8 mouse cellular contexts compared by ENCODE assay signal in the genomic region with DNA sequence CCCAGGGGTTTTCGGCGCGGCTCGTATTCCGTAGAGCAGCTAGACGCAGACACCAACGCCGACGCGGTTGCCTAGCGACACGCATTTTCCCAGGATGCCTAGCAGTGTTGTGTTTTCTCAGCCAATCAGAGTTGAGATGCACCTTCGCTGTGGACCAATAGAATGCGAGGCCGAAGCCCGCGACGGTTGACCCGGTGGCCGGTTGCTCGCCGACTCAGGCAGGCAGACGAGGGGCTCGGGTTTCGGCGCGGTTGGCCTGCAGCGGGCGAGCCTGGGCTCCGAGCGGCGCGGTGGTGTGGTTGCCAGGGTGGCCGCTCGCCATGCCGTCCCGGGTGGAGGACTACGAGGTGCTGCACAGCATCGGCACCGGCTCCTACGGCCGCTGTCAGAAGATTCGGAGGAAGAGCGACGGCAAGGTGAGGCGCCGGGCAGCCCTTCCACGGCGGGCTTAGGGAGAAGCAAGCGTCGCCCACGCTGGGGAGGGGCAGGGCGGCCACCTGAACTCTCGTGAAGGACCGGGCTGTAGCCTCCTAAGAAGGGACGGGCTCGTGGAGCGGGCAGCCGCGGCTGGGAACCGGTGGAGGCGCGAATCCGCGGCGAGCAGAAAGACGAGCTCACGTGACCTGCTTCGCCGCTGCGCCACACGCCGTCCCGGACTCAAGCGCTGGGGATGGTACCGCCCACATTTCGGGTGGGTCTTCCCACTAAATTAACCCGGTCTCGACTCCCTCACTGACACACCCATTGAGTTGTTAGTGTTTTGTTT. TPM values are rescaled to one million over a fixed set of nuclear protein-coding genes. Genes with fewer than 3 reads are reported as not detected.
DNase-seq lines count a peak whose midpoint lies in the region; ATAC-seq lines count a peak whose summit lies in the region.

A gene (plus strand): TSS at position 119 of the 766 bp plus-strand sequence.

- peak within 1 kb of the TSS; percentile 96 for H3K4me2 ChIP-seq in hindbrain, embryonic 13.5 days

- peak; percentile 93 for ATAC-seq in hindbrain, embryonic 13.5 days (ENCODE audit: low FRiP score)

- H3K36me3 ChIP-seq in hindbrain, embryonic 13.5 days, result no peaks in the 10 kb centered on the region

- peak within 1 kb of the TSS; percentile 60; the same call in 1 of the 2 replicates for H3K27ac ChIP-seq in hindbrain, embryonic 13.5 days

- H3K9ac ChIP-seq in hindbrain, embryonic 13.5 days, result peak within 1 kb of the TSS; percentile 70

- no peaks in the 10 kb centered on the region for H3K27me3 ChIP-seq in hindbrain, embryonic 13.5 days

- H3K4me3 ChIP-seq in hindbrain, embryonic 13.5 days, result peak within 1 kb of the TSS; percentile 74

- no peaks in the 10 kb centered on the region for H3K9me3 ChIP-seq in hindbrain, embryonic 13.5 days

- peaks cover 17% of the 10 kb centered on the region for H3K4me1 ChIP-seq in hindbrain, embryonic 13.5 days (replicated peaks)

- peak; percentile 99 for DNase-seq in NIH3T3 (ENCODE audit: low read depth)
- DNase-seq in cerebellum, postnatal 10 days, result peak; percentile 97
- peak; percentile 94 to 98 for DNase-seq in frontal cortex, postnatal 10 days (ENCODE audit: low spot score in 2 of 2)
- peak; percentile 88 to 94 for DNase-seq in layer of hippocampus, postnatal 25 days (ENCODE audit: extremely low spot score in 1 of 2, low spot score in 1 of 2)
- peak; percentile 96 for DNase-seq in lung, postnatal 25 days (ENCODE audit: low spot score)
- DNase-seq in retina, embryonic 14.5 days (ENCODE audit: low spot score), result peak; percentile 100
- DNase-seq in thymus, postnatal 4 days, result peak; percentile 95

- under 1% methylated on average over 79 of the region's 79 CpGs for WGBS in hindbrain, embryonic 13.5 days

RNA-seq across cellular contexts. Expression of the gene that starts here (rescaled TPM):
- 10.3 and 10.4 TPM in 2 replicates for polyA plus RNA-seq in hindbrain, embryonic 13.5 days (2015; fragmentation: Nextera tagmentation; extraction: Ambion mirVana)
- 1 to 10 TPM; 1.0 to 1.1 TPM for total RNA-seq in layer of hippocampus, postnatal 25 days (2021)

Comparison
In these comparisons a context has a peak if more than half of its experiments do, and no peak if none do; other contexts are left out.
1. Peak in every context shown above with its lines: DNase-seq, ATAC-seq, H3K4me3 ChIP-seq and H3K27ac ChIP-seq.